In genomic region chr14:120235610-120236009, GRCm38 (mm10) we compare ENCODE assay signal across 21 mouse cellular contexts. TPM values are rescaled to one million over a fixed set of nuclear protein-coding genes. Genes with fewer than 3 reads are reported as not detected.
DNase-seq lines count a peak whose midpoint lies in the region; ATAC-seq and TF ChIP-seq lines count a peak whose summit lies in the region.
"Had no signal": no experiment of that assay in that cellular context is flagged by ENCODE, and none has a peak within 500 bp of the region (broad histone marks: within the 10 kb centered on the region; RNA-seq: fewer than 3 reads in every experiment).

No protein-coding gene starts in this region.

- no peak for DNase-seq in gastrocnemius, adult 2 months
- DNase-seq in gastrocnemius, postnatal 4 days (ENCODE audit: low spot score in 2 of 2) = no peak
- DNase-seq in heart, adult 18-20 months = no peak
- DNase-seq in lung, adult 2 months = peak; percentile 26
- no peak for DNase-seq in lung, postnatal 10 days
- peak; percentile 30 for DNase-seq in lung, postnatal 36 days
- no peak for DNase-seq in forebrain, embryonic 11.5 days (ENCODE audit: low spot score)
- DNase-seq: adrenal gland, adult 8-10 months; adrenal gland, postnatal 36 days; B cell, adult 2 months; cerebellum, adult 2 months; cerebellum, postnatal 10 days; gastrocnemius, postnatal 36 days; heart, postnatal 14 days had no signal

- H3K4me2 ChIP-seq in heart, embryonic 14.5 days (ENCODE audit: low read length) = 0 out of 2 replicates have a peak overlapping the region, but pooled peaks have one; percentile 8
- H3K4me2 ChIP-seq in forebrain, embryonic 11.5 days (ENCODE audit: low read depth, low read length, severe bottlenecking) = no peak overlapping the region
- H3K4me2 ChIP-seq: hindbrain, embryonic 14.5 days had no signal

- H3K36me3 ChIP-seq in heart, embryonic 14.5 days (ENCODE audit: control insufficient read depth, insufficient read depth, low read length) = no peaks in the 10 kb centered on the region
- H3K36me3 ChIP-seq in forebrain, embryonic 11.5 days (ENCODE audit: control insufficient read depth, insufficient read depth, low read length) = no peaks in the 10 kb centered on the region
- H3K36me3 ChIP-seq: embryonic facial prominence, embryonic 10.5 days; G1E; hindbrain, embryonic 10.5 days had no signal

- no peak for TF ChIP-seq CTCF in gastrocnemius, adult 2 months (IDR thresholded peaks at IDR 0.05)
- TF ChIP-seq CTCF in lung, adult 2 months (IDR thresholded peaks at IDR 0.05; ENCODE audit: insufficient read depth, low read length) = no peak

- peaks cover 11 to 30% of the 10 kb centered on the region in 2 experiments; a peak in 3 of 4 replicates for H3K4me1 ChIP-seq in heart, embryonic 14.5 days (ENCODE audit: control insufficient read depth in 2 of 2, insufficient read depth in 2 of 2, low read length in 2 of 2)
- no peaks in the 10 kb centered on the region for H3K4me1 ChIP-seq in lung, adult 2 months (ENCODE audit: control insufficient read depth, insufficient read depth, low read length)
- no peaks in the 10 kb centered on the region for H3K4me1 ChIP-seq in forebrain, embryonic 11.5 days (replicated peaks; ENCODE audit: control insufficient read depth, insufficient read depth, low read length)
- H3K4me1 ChIP-seq: embryonic facial prominence, embryonic 10.5 days; hindbrain, embryonic 10.5 days had no signal

- H3K4me3 ChIP-seq in gastrocnemius, adult 2 months = no peak overlapping the region
- H3K4me3 ChIP-seq in heart, embryonic 14.5 days (ENCODE audit: control insufficient read depth in 1 of 2, insufficient read depth in 1 of 2, low read depth in 1 of 2, low read length in 2 of 2) = no peak overlapping the region
- no peak overlapping the region for H3K4me3 ChIP-seq in lung, adult 2 months (replicated peaks; ENCODE audit: extremely low read depth, low read depth, low read length)
- no peak overlapping the region for H3K4me3 ChIP-seq in forebrain, embryonic 11.5 days (ENCODE audit: low read depth, low read length)
- H3K4me3 ChIP-seq: embryonic facial prominence, embryonic 10.5 days; hindbrain, embryonic 10.5 days had no signal

- no peak overlapping the region for H3K9ac ChIP-seq in heart, embryonic 14.5 days (ENCODE audit: low read length)
- no peak overlapping the region for H3K9ac ChIP-seq in forebrain, embryonic 11.5 days (ENCODE audit: low read length)
- H3K9ac ChIP-seq: hindbrain, embryonic 14.5 days had no signal

- WGBS in heart, embryonic 14.5 days = 28% methylated on average over 7 of the region's 7 CpGs
- 59% methylated on average over 7 of the region's 7 CpGs for WGBS in lung, adult 2 months
- 78% methylated on average over 7 of the region's 7 CpGs for WGBS in forebrain, embryonic 11.5 days

- TF ChIP-seq POLR2A in lung, adult 2 months (IDR thresholded peaks at IDR 0.05; ENCODE audit: borderline replicate concordance, extremely low read depth, low read depth, low read length) = no peak

- intact Hi-C loops in gastrocnemius, adult 2 months (cut with DNase I) = no loop called here

- no peaks in the 10 kb centered on the region for H3K9me3 ChIP-seq in heart, embryonic 14.5 days (ENCODE audit: control insufficient read depth, low read length)
- no peaks in the 10 kb centered on the region for H3K9me3 ChIP-seq in forebrain, embryonic 11.5 days (ENCODE audit: control insufficient read depth, low read length)
- H3K9me3 ChIP-seq: embryonic facial prominence, embryonic 10.5 days; hindbrain, embryonic 10.5 days had no signal

- peak overlapping the region; percentile 43; the same call in 1 of the 2 replicates for H3K27ac ChIP-seq in gastrocnemius, adult 2 months
- 0 out of 4 replicates have a peak overlapping the region, but pooled peaks of 1 of the 2 experiments have one; percentile 5 for H3K27ac ChIP-seq in heart, embryonic 14.5 days (replicated peaks in 1 of 2; ENCODE audit: control insufficient read depth in 1 of 2, insufficient read depth in 1 of 2, low read depth in 2 of 2, low read length in 2 of 2)
- no peak overlapping the region for H3K27ac ChIP-seq in forebrain, embryonic 11.5 days (ENCODE audit: low read depth, low read length)
- H3K27ac ChIP-seq: embryonic facial prominence, embryonic 10.5 days; hindbrain, embryonic 10.5 days; hindbrain, embryonic 14.5 days had no signal

- no peak for ATAC-seq in heart, embryonic 14.5 days (ENCODE audit: insufficient number of reproducible peaks, insufficient read depth, low FRiP score, low read depth)
- ATAC-seq in forebrain, embryonic 11.5 days (replicated peaks; ENCODE audit: low FRiP score) = no peak
- ATAC-seq: CD4-positive, CD25-positive, alpha-beta regulatory T cell, adult 4 months; forebrain, embryonic 14.5 days had no signal

- H3K27me3 ChIP-seq in heart, embryonic 14.5 days (ENCODE audit: control insufficient read depth, insufficient read depth, low read length) = no peaks in the 10 kb centered on the region
- H3K27me3 ChIP-seq in forebrain, embryonic 11.5 days (ENCODE audit: control insufficient read depth, insufficient read depth, low read length) = no peaks in the 10 kb centered on the region

RNA-seq across cellular contexts. Expression of gene Mbnl2, which starts 39.9 kb away (rescaled TPM):
- 100 to 1,000 TPM; 282 to 352 TPM for total RNA-seq in gastrocnemius, adult 2 months (2021)
- 100 to 1,000 TPM; 172 to 208 TPM for total RNA-seq in gastrocnemius, postnatal 4 days (2021)
- 129 and 130 TPM in 2 replicates for polyA plus RNA-seq in heart, embryonic 14.5 days (2014; fragmentation: Nextera tagmentation; extraction: Ambion mirVana)
- 100 to 1,000 TPM; 218 to 240 TPM for total RNA-seq in heart, adult 18-20 months (2021)
- 121 and 130 TPM in 2 replicates for polyA plus RNA-seq in lung, adult 2 months (2012; rRNA removed)
- polyA plus RNA-seq in forebrain, embryonic 11.5 days (2014; fragmentation: Nextera tagmentation; extraction: Ambion mirVana) = 39.2 and 39.6 TPM in 2 replicates

Comparison
In these comparisons a context has a peak if more than half of its experiments do, and no peak if none do; other contexts are left out.
1. DNase-seq: peak in lung, adult 2 months (single experiment) and lung, postnatal 36 days (single experiment); none in gastrocnemius, adult 2 months (single experiment), gastrocnemius, postnatal 4 days (0 of 2), heart, adult 18-20 months (0 of 2), lung, postnatal 10 days (single experiment) and forebrain, embryonic 11.5 days (single experiment).